Mouse (Mus musculus): ENCODE data around the gene Pcolce. TPM values are rescaled to one million over a fixed set of nuclear protein-coding genes. Genes with fewer than 3 reads are reported as not detected.

Gene Pcolce
- 9.3 and 9.7 TPM in 2 replicates for polyA plus RNA-seq (2015; fragmentation: Nextera tagmentation; extraction: Ambion mirVana)

- H3K36me3 ChIP-seq = no peaks in the 10 kb centered on the region
- 63% methylated on average over 11 of the region's 11 CpGs for WGBS
- no peak within 1 kb of the TSS for H3K9ac ChIP-seq (replicated peaks)
- no peak within 1 kb of the TSS for H3K27ac ChIP-seq (replicated peaks)
- ATAC-seq (replicated peaks) = no peak
- H3K9me3 ChIP-seq = no peaks in the 10 kb centered on the region
- H3K27me3 ChIP-seq = peaks cover 5% of the 10 kb centered on the region; the same call in 1 of the 2 replicates
- H3K4me2 ChIP-seq (replicated peaks) = no peak within 1 kb of the TSS
- H3K4me1 ChIP-seq = no peaks in the 10 kb centered on the region
- no peak within 1 kb of the TSS for H3K4me3 ChIP-seq
These were observed at the start of gene Pcolce for GRCm38 (mm10) chr5:137613550-137613949. Gene Pcolce (minus strand): TSS chr5:137613784.

GRCm38 (mm10) chr5:137663057-137663456 is 49.5 kb upstream of the Pcolce start:
- no peak overlapping the region for H3K9ac ChIP-seq (replicated peaks)
- no peak for ATAC-seq (replicated peaks)
- no peaks in the 10 kb centered on the region for H3K9me3 ChIP-seq

GRCm38 (mm10) chr5:137660064-137660688 is 46.6 kb upstream of the Pcolce start:
- Histone ChIP-seq H3K27ac (replicated peaks) (no peak overlapping the region), H3K4me3 (no peak overlapping the region), H3K27me3 (no peaks in the 10 kb centered on the region), H3K9me3 (no peaks in the 10 kb centered on the region), H3K9ac (replicated peaks) (no peak overlapping the region), H3K4me2 (replicated peaks) (no peak overlapping the region), H3K4me1 (no peaks in the 10 kb centered on the region), H3K36me3 (peaks cover 49% of the 10 kb centered on the region)
- WGBS = 94% methylated on average over 6 of the region's 6 CpGs
- no peak for ATAC-seq (replicated peaks)

More at GRCm38 (mm10) chr5:137663057-137663456, 49.5 kb upstream of the Pcolce start:
- peaks cover 62% of the 10 kb centered on the region for H3K36me3 ChIP-seq
- no peaks in the 10 kb centered on the region for H3K4me1 ChIP-seq
- no peak overlapping the region for H3K4me2 ChIP-seq (replicated peaks)
- H3K4me3 ChIP-seq = no peak overlapping the region
- H3K27me3 ChIP-seq = no peaks in the 10 kb centered on the region
- no peak overlapping the region for H3K27ac ChIP-seq (replicated peaks)
- WGBS = 76% methylated on average over 9 of the region's 9 CpGs

- H3K27me3 ChIP-seq = no peaks in the 10 kb centered on the region
- peaks cover 36% of the 10 kb centered on the region for H3K36me3 ChIP-seq
- WGBS = 31% methylated on average over 6 of the region's 6 CpGs
- no peak overlapping the region for H3K9ac ChIP-seq (replicated peaks)
- H3K4me3 ChIP-seq = no peak overlapping the region
- no peaks in the 10 kb centered on the region for H3K4me1 ChIP-seq
- H3K27ac ChIP-seq (replicated peaks) = peak overlapping the region; percentile 58
- no peaks in the 10 kb centered on the region for H3K9me3 ChIP-seq
- peak; percentile 75 for ATAC-seq (replicated peaks)
- no peak overlapping the region for H3K4me2 ChIP-seq (replicated peaks)
These were observed 43.4 kb upstream of the Pcolce start for GRCm38 (mm10) chr5:137656977-137657376.

GRCm38 (mm10) chr5:137654746-137655145 is 41.2 kb upstream of the Pcolce start:
- no peak overlapping the region for H3K4me2 ChIP-seq (replicated peaks)
- peaks cover 34% of the 10 kb centered on the region for H3K36me3 ChIP-seq
- no peaks in the 10 kb centered on the region for H3K9me3 ChIP-seq
- H3K27ac ChIP-seq (replicated peaks) = no peak overlapping the region
- no peak for ATAC-seq (replicated peaks)
- H3K27me3 ChIP-seq = no peaks in the 10 kb centered on the region
- WGBS = 80% methylated on average over 7 of the region's 7 CpGs
- H3K9ac ChIP-seq (replicated peaks) = no peak overlapping the region
- H3K4me3 ChIP-seq = no peak overlapping the region
- peaks cover 4% of the 10 kb centered on the region; the same call in 1 of the 2 replicates for H3K4me1 ChIP-seq

GRCm38 (mm10) chr5:137653366-137653765 is 39.8 kb upstream of the Pcolce start:
- ATAC-seq (replicated peaks) = no peak
- Histone ChIP-seq H3K27ac (replicated peaks) (no peak overlapping the region), H3K27me3 (no peaks in the 10 kb centered on the region), H3K4me2 (replicated peaks) (no peak overlapping the region), H3K36me3 (peaks cover 30% of the 10 kb centered on the region), H3K4me3 (no peak overlapping the region), H3K4me1 (peaks cover 4% of the 10 kb centered on the region; the same call in 1 of the 2 replicates), H3K9ac (replicated peaks) (no peak overlapping the region), H3K9me3 (no peaks in the 10 kb centered on the region)
- 95% methylated on average over 10 of the region's 10 CpGs for WGBS

- Histone ChIP-seq H3K4me2 (replicated peaks) (no peak overlapping the region), H3K9me3 (no peaks in the 10 kb centered on the region), H3K9ac (replicated peaks) (no peak overlapping the region), H3K36me3 (peaks cover 27% of the 10 kb centered on the region; the same call in 1 of the 2 replicates), H3K27ac (replicated peaks) (no peak overlapping the region), H3K27me3 (no peaks in the 10 kb centered on the region), H3K4me3 (no peak overlapping the region), H3K4me1 (peaks cover 4% of the 10 kb centered on the region; the same call in 1 of the 2 replicates)
- ATAC-seq (replicated peaks) = no peak; the same call in 1 of the 2 replicates
- 20% methylated on average over 3 of the region's 3 CpGs for WGBS
These were observed 38.9 kb upstream of the Pcolce start for GRCm38 (mm10) chr5:137652474-137652873.

- H3K36me3 ChIP-seq = peaks cover 23% of the 10 kb centered on the region; the same call in 1 of the 2 replicates
- H3K27ac ChIP-seq (replicated peaks) = no peak overlapping the region
- H3K4me2 ChIP-seq (replicated peaks) = no peak overlapping the region
- ATAC-seq (replicated peaks) = no peak
- peaks cover 16% of the 10 kb centered on the region for H3K27me3 ChIP-seq
- peaks cover 12% of the 10 kb centered on the region for H3K4me1 ChIP-seq
- H3K4me3 ChIP-seq = no peak overlapping the region
- H3K9ac ChIP-seq (replicated peaks) = no peak overlapping the region; the same call in 1 of the 2 replicates
- WGBS = 19% methylated on average over 18 of the region's 18 CpGs
- H3K9me3 ChIP-seq = no peaks in the 10 kb centered on the region
These were observed 36.3 kb upstream of the Pcolce start for GRCm38 (mm10) chr5:137649669-137650571.

GRCm38 (mm10) chr5:137649251-137649650 is 35.7 kb upstream of the Pcolce start:
- no peak overlapping the region for H3K27ac ChIP-seq (replicated peaks)
- no peak for ATAC-seq (replicated peaks)
- H3K4me3 ChIP-seq = no peak overlapping the region
- peaks cover 21% of the 10 kb centered on the region; the same call in 1 of the 2 replicates for H3K36me3 ChIP-seq
- H3K27me3 ChIP-seq = peaks cover 22% of the 10 kb centered on the region
- H3K9me3 ChIP-seq = no peaks in the 10 kb centered on the region
- 35% methylated on average over 4 of the region's 4 CpGs for WGBS
- peaks cover 13% of the 10 kb centered on the region for H3K4me1 ChIP-seq
- no peak overlapping the region for H3K4me2 ChIP-seq (replicated peaks)
- no peak overlapping the region for H3K9ac ChIP-seq (replicated peaks)

- Histone ChIP-seq H3K4me1 (peaks cover 13% of the 10 kb centered on the region), H3K27ac (replicated peaks) (no peak overlapping the region), H3K9me3 (no peaks in the 10 kb centered on the region), H3K27me3 (peaks cover 30% of the 10 kb centered on the region), H3K9ac (replicated peaks) (no peak overlapping the region), H3K4me3 (no peak overlapping the region), H3K36me3 (peaks cover 12% of the 10 kb centered on the region; the same call in 1 of the 2 replicates), H3K4me2 (replicated peaks) (no peak overlapping the region)
- ATAC-seq (replicated peaks) = peak; percentile 59
- whole genome bisulfite sequencing = 75% methylated on average over 9 of the region's 9 CpGs
These were observed 34.4 kb upstream of the Pcolce start for GRCm38 (mm10) chr5:137647827-137648601.

GRCm38 (mm10) chr5:137645652-137646091 is 32.1 kb upstream of the Pcolce start, which contains the start of gene Irs3:
Gene Irs3 (minus strand): TSS chr5:137645714.
- Histone ChIP-seq H3K9me3 (no peaks in the 10 kb centered on the region), H3K4me1 (peaks cover 13% of the 10 kb centered on the region), H3K27me3 (peaks cover 30% of the 10 kb centered on the region), H3K27ac (replicated peaks) (no peak within 1 kb of the TSS), H3K4me2 (replicated peaks) (peak within 1 kb of the TSS; percentile 40), H3K36me3 (peaks cover 12% of the 10 kb centered on the region), H3K9ac (replicated peaks) (no peak within 1 kb of the TSS), H3K4me3 (peak within 1 kb of the TSS; percentile 28)
- ATAC-seq (replicated peaks) = no peak
- 19% methylated on average over 11 of the region's 11 CpGs for WGBS

Data from forebrain, embryonic 15.5 days (tissue).